Mouse (Mus musculus): Measurements from ENCODE around the gene Ell. TPM values are rescaled to one million over a fixed set of nuclear protein-coding genes. Genes with fewer than 3 reads are reported as not detected.

The Ell gene
- total RNA-seq, 4 experiments from 2014 or later, result 9.3 to 12.4 (median 10.6) TPM

Other genes starting within 250 kb of the Ell start
- gene Ddx49, start 237.0 kb upstream of the Ell start, total RNA-seq (2022), result 10 to 100 TPM; 26.0 to 34.5 (median 31.9) TPM
- 100 to 1,000 TPM; 148 to 165 (median 161) TPM for gene Cope, start 236.9 kb upstream of the Ell start, total RNA-seq (2022)
- under 1 TPM; 0.14 to 0.53 (median 0.38) TPM for gene Cers1, start 223.7 kb upstream of the Ell start, total RNA-seq (2022)
- gene Gdf1, start 209.6 kb upstream of the Ell start, total RNA-seq (2022), result under 1 TPM in 3 of 4 experiments, not detected in 1; 0.23 to 0.85 (median 0.41) TPM
- gene Upf1, start 186.2 kb upstream of the Ell start, total RNA-seq (2022), result 10 to 100 TPM; 46.7 to 48.8 (median 47.5) TPM
- 1 to 10 TPM; 4.7 to 7.7 (median 6.2) TPM for gene Comp, start 165.9 kb upstream of the Ell start, total RNA-seq (2022)
- gene Crtc1, start 99.9 kb upstream of the Ell start, total RNA-seq (2022), result 1 to 10 TPM; 7.5 to 9.8 (median 7.6) TPM
- gene Klhl26, start 62.5 kb upstream of the Ell start, total RNA-seq (2022), result 1 to 10 TPM; 8.1 to 9.3 (median 8.4) TPM
- not detected for gene Tmem59l, start 52.1 kb upstream of the Ell start, total RNA-seq (2022)
- gene Crlf1, start 46.3 kb upstream of the Ell start, total RNA-seq (2022), result under 1 TPM in 2 of 4 experiments, not detected in 2; 0.57 to 0.97 TPM
- 100 to 1,000 TPM; 118 to 133 (median 124) TPM for gene Rex1bd, start 32.7 kb upstream of the Ell start, total RNA-seq (2022)
- 1,000 to 10,000 TPM; 1,436 to 1,703 (median 1,558) TPM for gene Uba52, start 28.7 kb upstream of the Ell start, total RNA-seq (2022)
- 100 to 1,000 TPM; 135 to 145 (median 137) TPM for gene Fkbp8, start 11.7 kb upstream of the Ell start, total RNA-seq (2022)
- 100 to 1,000 TPM in 3 of 4 experiments, 10 to 100 TPM in 1; 97.9 to 114 (median 103) TPM for gene Kxd1, start 11.5 kb upstream of the Ell start, total RNA-seq (2022)
- 10 to 100 TPM; 15.5 to 37.5 (median 23.7) TPM for gene Isyna1, start 54.9 kb downstream of the Ell start, total RNA-seq (2022)
- 10 to 100 TPM; 29.1 to 34.1 (median 31.3) TPM for gene Ssbp4, start 69.4 kb downstream of the Ell start, total RNA-seq (2022)
- 1 to 10 TPM; 1.4 to 2.3 (median 1.8) TPM for gene Lrrc25, start 76.7 kb downstream of the Ell start, total RNA-seq (2022)
- gene Gdf15, start 93.0 kb downstream of the Ell start, total RNA-seq (2022), result 1 to 10 TPM in 2 of 4 experiments, under 1 TPM in 2; 0.69 to 1.9 (median 1.2) TPM
- 10 to 100 TPM; 40.0 to 57.7 (median 44.4) TPM for gene Pgpep1, start 120.9 kb downstream of the Ell start, total RNA-seq (2022)
- 10 to 100 TPM; 57.9 to 67.1 (median 63.4) TPM for gene Lsm4, start 133.8 kb downstream of the Ell start, total RNA-seq (2022)
- 100 to 1,000 TPM in 3 of 4 experiments, 10 to 100 TPM in 1; 84.2 to 134 (median 114) TPM for gene Jund, start 159.5 kb downstream of the Ell start, total RNA-seq (2022)
- under 1 TPM in 1 of 4 experiments, not detected in 3; 0.06 TPM for gene Iqcn, start 164.0 kb downstream of the Ell start, total RNA-seq (2022)
- not detected for gene Gm3336, start 179.1 kb downstream of the Ell start, total RNA-seq (2022)
- 1 to 10 TPM; 1.8 to 3.7 (median 2.4) TPM for gene Pde4c, start 184.3 kb downstream of the Ell start, total RNA-seq (2022)
- gene Rab3a, start 215.2 kb downstream of the Ell start, total RNA-seq (2022), result 10 to 100 TPM; 46.3 to 60.7 (median 50.6) TPM
- gene Mpv17l2, start 221.5 kb downstream of the Ell start, total RNA-seq (2022), result 10 to 100 TPM; 23.2 to 32.5 (median 27.7) TPM
- 10 to 100 TPM; 19.3 to 24.1 (median 22.2) TPM for gene Pik3r2, start 237.3 kb downstream of the Ell start, total RNA-seq (2022)

All from heart, adult 8-10 months (tissue).